Mouse (Mus musculus) adrenal gland, adult (tissue): ENCODE measurements around the gene Zfand4.
"Not testable (repeated sequence)": the region's sequence is repeated elsewhere in the genome, so short reads cannot be mapped to it uniquely, and the experiment has no call there.

Source experiments
- DNase-seq, 2 experiments: peaks; one replicate each; pipeline ENCODE4 v3.0.0; 2022 to 2023; ENCODE audit warnings: low spot score in 1 of 2; ENCODE audit not compliant: inconsistent age in 2 of 2

Zfand4 gene

GRCm38 (mm10) chr6:116264018-116264651, at the start of gene Zfand4:
Zfand4 (plus strand) TSS chr6:116264222.
- peak; percentile 92 to 96 for DNase-seq

GRCm38 (mm10) chr6:116227767-116228166, 36.3 kb upstream of the Zfand4 start:
- DNase-seq, result peak; percentile 9 to 33

- DNase-seq, result peak; percentile 74 to 89
These were observed 35.1 kb upstream of the Zfand4 start for GRCm38 (mm10) chr6:116228785-116229525.

DNA sequence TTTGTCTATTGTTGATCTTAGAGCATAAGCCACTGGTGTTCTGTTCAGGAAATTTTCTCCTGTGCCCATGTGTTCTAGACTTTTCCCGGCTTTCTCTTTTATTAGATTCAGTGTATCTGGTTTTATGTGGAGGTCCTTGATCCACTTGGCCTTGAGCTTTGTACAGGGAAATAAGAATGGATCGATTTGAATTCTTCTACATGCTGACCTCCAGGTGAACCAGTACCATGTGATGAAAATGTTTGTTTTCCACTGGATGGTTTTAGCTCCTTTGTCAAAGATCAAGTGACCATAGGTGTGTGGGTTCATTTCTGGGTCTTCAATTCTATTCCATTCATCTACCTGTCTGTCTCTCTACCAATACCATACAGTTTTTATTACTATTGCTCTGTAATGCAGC, 29.2 kb upstream of the Zfand4 start:
- DNase-seq, result not testable (repeated sequence)

- DNase-seq, result peak in 1 of 2 experiments; percentile 35
These were observed 28.7 kb upstream of the Zfand4 start for GRCm38 (mm10) chr6:116235336-116235735.

- DNase-seq, result no peak
These were observed 25.9 kb upstream of the Zfand4 start for GRCm38 (mm10) chr6:116238083-116238482.

GRCm38 (mm10) chr6:116240371-116240770, 23.7 kb upstream of the Zfand4 start:
- no peak for DNase-seq

DNA sequence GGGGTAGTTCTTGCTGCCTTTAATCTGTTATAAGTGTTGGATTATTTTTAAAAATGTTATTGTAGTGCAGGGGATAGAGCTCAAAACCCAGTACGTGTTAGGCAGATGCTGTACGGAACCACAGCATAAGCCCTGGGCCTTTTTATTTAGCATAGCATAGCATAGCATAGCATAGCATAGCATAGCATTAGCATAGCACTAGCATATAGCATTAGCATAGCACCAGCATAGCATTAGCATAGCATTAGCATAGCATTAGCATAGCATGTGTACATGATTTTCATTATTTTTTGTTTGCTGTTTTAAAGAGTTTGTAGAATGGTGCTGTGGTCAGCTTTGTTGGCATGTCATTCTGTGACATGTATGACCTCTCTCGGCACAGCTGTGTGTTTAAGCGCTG, 4.4 kb upstream of the Zfand4 start:
- no peak for DNase-seq

DNA sequence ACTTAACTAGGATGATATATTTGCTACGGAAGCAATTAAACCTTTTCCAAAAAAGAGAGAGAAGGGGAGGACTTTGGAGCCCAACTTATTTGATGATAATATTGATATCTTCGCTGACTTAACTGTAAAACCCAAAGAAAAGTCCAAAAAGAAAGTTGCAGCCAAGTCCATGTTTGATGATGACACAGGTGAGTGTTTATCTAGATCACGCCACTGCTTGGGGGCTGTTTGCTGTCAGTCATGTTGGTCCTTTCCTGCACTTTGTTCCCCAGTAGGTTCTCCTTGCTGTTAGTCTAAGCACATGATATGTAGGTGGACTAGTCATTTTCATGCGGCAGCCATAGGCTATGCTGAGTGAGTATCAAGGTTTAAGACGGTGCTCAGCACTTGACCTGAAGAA, 3.5 kb upstream of the Zfand4 start:
- no peak for DNase-seq

DNA sequence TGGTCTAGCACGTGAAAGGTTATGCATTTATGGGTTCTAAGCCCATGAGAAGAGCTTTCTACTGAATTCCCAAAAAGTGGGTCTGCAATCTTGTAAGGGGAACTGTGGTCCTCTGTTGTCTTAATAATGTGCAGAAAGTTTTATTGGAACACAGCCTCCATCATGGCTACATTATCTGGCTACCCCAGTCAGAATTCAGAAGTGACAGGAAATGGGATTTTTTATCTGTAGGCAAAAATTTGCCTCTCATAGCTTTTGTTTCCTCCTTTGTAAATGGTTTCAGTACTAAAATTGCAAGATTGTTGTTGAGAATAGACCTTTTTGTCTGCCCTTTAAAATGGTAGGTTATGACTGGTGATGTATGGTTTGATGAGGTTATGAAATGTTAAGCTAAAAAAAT, 1.2 kb upstream of the Zfand4 start:
- DNase-seq, result no peak

GRCm38 (mm10) chr6:116264836-116265235, 814 bp downstream of the Zfand4 start:
- DNase-seq, result no peak

GRCm38 (mm10) chr6:116265603-116266002, 1.6 kb downstream of the Zfand4 start:
- no peak for DNase-seq

- DNase-seq, result no peak
These were observed 2.5 kb downstream of the Zfand4 start for GRCm38 (mm10) chr6:116266273-116267109.

DNA sequence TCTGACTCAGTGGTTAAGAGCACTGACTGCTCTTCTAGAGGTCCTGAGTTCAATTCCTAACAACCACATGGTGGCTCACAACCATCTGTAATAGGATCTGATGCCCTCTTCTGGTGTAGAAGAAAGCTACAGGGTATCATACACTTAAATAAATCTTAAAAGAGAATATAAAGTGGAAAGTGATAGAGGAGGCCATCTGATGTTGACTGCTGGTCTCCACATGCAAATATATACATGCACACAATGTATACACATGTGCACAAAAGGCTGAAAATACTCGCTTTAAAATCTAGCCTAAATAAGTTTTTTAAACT, 3.0 kb downstream of the Zfand4 start:
- no peak for DNase-seq

DNA sequence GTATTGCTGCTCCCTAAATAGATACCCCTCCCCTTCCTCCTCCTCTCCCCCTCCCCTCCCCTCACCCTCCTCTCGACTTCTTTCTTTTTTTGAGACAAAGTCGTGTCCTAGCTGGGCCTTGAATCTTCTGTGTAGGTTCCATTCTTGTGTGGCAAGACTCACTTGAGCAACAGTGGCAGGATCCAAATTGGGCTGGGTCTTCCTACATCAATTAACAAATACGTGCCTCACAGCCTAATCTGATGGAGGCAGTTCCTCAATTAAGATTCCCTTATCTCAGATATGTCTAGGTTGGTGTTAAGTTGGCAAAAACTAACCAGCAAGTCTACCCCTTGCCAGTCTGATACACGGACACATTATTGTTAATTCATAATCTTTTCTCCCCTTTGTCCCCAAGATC, 11.7 kb downstream of the Zfand4 start:
- DNase-seq, result no peak

GRCm38 (mm10) chr6:116278679-116279317, 14.8 kb downstream of the Zfand4 start:
- DNase-seq, result no peak

DNA sequence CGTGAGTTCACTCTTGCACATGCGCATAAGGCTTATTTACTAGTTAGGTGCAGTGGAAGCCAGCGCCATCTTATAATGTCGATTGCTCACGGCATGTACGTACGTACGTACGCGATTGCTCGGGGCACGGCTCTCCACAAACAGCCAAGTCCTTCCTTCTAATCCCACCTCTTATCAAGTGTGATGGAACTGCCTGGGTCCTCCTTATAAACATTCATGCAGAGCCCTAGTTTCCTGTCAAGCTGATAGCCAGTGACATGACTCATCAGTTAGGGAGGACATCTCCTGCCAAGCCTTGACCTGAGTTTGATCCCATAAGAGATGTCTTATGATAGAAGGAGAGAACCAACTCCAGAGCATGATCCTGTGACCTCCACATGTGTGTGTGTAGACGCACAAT, 17.0 kb downstream of the Zfand4 start:
- DNase-seq, result no peak

DNA sequence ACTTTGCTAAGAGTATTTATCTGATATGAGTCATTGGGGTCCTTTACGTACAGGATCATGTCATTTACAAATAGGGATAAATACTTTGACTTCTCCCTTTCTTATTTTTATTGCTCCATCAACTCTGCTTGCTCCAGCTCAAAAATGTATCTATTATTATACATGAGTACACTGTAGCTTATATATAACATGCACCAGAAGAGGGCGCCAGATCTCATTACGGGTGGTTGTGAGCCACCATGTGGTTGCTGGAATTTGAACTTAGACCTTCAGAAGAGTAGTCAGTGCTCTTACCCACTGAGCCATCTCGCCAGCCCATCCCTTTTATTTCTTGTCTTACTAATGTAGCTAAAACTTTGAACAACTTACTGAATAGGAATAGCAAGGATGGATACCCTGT, 18.5 kb downstream of the Zfand4 start:
- DNase-seq, result peak in 1 of 2 experiments; percentile 42

DNA sequence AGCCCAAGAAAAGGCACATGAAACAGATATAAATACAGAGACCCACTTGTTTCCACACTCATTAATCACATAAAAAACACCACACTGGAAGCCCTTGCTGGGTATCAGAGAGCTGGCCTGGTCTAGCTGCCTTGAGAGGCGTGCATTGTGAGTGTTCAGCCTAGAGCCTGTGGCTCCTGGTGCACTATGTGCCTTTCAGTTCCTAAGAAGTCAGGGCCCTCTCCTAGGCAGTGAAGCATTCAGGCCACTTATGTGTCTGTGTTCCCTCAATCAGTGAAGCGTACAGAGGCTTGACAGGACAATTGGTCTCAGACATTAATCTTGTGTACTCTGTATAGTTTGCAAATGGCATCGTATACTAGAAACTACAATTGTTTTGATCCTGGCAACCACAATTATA, 19.3 kb downstream of the Zfand4 start:
- DNase-seq, result no peak

- DNase-seq, result no peak
These were observed 22.3 kb downstream of the Zfand4 start for GRCm38 (mm10) chr6:116286321-116286720.

GRCm38 (mm10) chr6:116286870-116287575, 23.0 kb downstream of the Zfand4 start:
- DNase-seq, result no peak
